Mouse (Mus musculus): ENCODE measurements around the gene Kif1c. TPM values are rescaled to one million over a fixed set of nuclear protein-coding genes. Genes with fewer than 3 reads are reported as not detected.
A peak's percentile ranks its signal among the peaks of the same experiment; 100 is the strongest.

Gene Kif1c
- total RNA-seq, 1 experiment from 2014 or later: 27.3 TPM

GRCm38 (mm10) chr11:70763936-70764808 lies 63.8 kb downstream of the Kif1c start, which contains the start of gene Zfp3:
TSS of gene Zfp3 (plus strand) at chr11:70764209.
- peak; percentile 77 for ATAC-seq (replicated peaks; ENCODE audit: insufficient number of reproducible peaks, low FRiP score, low TSS enrichment, poor library complexity, severe bottlenecking)

GRCm38 (mm10) chr11:70765776-70766445 lies 65.6 kb downstream of the Kif1c start:
- no peak for ATAC-seq (replicated peaks; ENCODE audit: insufficient number of reproducible peaks, low FRiP score, low TSS enrichment, poor library complexity, severe bottlenecking)

GRCm38 (mm10) chr11:70770804-70771203 lies 70.5 kb downstream of the Kif1c start:
- ATAC-seq (replicated peaks; ENCODE audit: insufficient number of reproducible peaks, low FRiP score, low TSS enrichment, poor library complexity, severe bottlenecking): no peak

GRCm38 (mm10) chr11:70776830-70777571 lies 76.7 kb downstream of the Kif1c start:
- ATAC-seq (replicated peaks; ENCODE audit: insufficient number of reproducible peaks, low FRiP score, low TSS enrichment, poor library complexity, severe bottlenecking): peak; percentile 93

- no peak for ATAC-seq (replicated peaks; ENCODE audit: insufficient number of reproducible peaks, low FRiP score, low TSS enrichment, poor library complexity, severe bottlenecking)
Measured at GRCm38 (mm10) chr11:70777634-70778033, 77.3 kb downstream of the Kif1c start.

- peak; percentile 58; the same call in 1 of the 2 replicates for ATAC-seq (replicated peaks; ENCODE audit: insufficient number of reproducible peaks, low FRiP score, low TSS enrichment, poor library complexity, severe bottlenecking)
Measured at GRCm38 (mm10) chr11:70778058-70778457, 77.7 kb downstream of the Kif1c start.

Other genes starting within 250 kb of the Kif1c start
- 37.7 to 56.2 TPM (median 52.1 TPM) in 3 replicates for gene Med11, start 248.6 kb upstream of the Kif1c start, total RNA-seq (2017)
- 0.21 TPM in 1 of 3 replicates, not detected in the others for gene Zmynd15, start 241.1 kb upstream of the Kif1c start, total RNA-seq (2017)
- 1.6 to 3.5 TPM (median 2.8 TPM) in 3 replicates for gene Cxcl16, start 240.6 kb upstream of the Kif1c start, total RNA-seq (2017)
- gene Tm4sf5, start 195.3 kb upstream of the Kif1c start, total RNA-seq (2017): not detected in 3 replicates
- not detected in 3 replicates for gene Vmo1, start 185.9 kb upstream of the Kif1c start, total RNA-seq (2017)
- not detected in 3 replicates for gene Gltpd2, start 181.4 kb upstream of the Kif1c start, total RNA-seq (2017)
- gene Psmb6, start 175.2 kb upstream of the Kif1c start, total RNA-seq (2017): 181 to 224 TPM (median 209 TPM) in 3 replicates
- not detected in 3 replicates for gene Gm40193, start 167.6 kb upstream of the Kif1c start, total RNA-seq (2017)
- 5.1 to 22.0 TPM (median 11.1 TPM) in 3 replicates for gene Pld2, start 160.5 kb upstream of the Kif1c start, total RNA-seq (2017)
- 50.8 to 81.3 TPM (median 55.8 TPM) in 3 replicates for gene Mink1, start 137.7 kb upstream of the Kif1c start, total RNA-seq (2017)
- not detected in 3 replicates for gene 4930544D05Rik, start 84.7 kb upstream of the Kif1c start, total RNA-seq (2017)
- 2.1 to 17.4 TPM (median 5.5 TPM) in 3 replicates for gene Chrne, start 81.3 kb upstream of the Kif1c start, total RNA-seq (2017)
- gene Gp1ba, start 61.4 kb upstream of the Kif1c start, total RNA-seq (2017): 0.57 to 3.3 TPM in 2 of 3 replicates, not detected in the other
- 89.4 to 129 TPM (median 90.9 TPM) in 3 replicates for gene Rnf167, start 53.3 kb upstream of the Kif1c start, total RNA-seq (2017)
- gene Slc25a11, start 53.1 kb upstream of the Kif1c start, total RNA-seq (2017): 41.1 to 62.6 TPM (median 43.5 TPM) in 3 replicates
- gene Pfn1, start 45.9 kb upstream of the Kif1c start, total RNA-seq (2017): 527 to 871 TPM (median 568 TPM) in 3 replicates
- gene Eno3, start 43.3 kb upstream of the Kif1c start, total RNA-seq (2017): 236 to 452 TPM (median 414 TPM) in 3 replicates
- 49.1 to 78.2 TPM (median 76.7 TPM) in 3 replicates for gene Spag7, start 31.1 kb upstream of the Kif1c start, total RNA-seq (2017)
- gene Camta2, start 12.4 kb upstream of the Kif1c start, total RNA-seq (2017): 8.9 to 20.6 TPM (median 15.7 TPM) in 3 replicates
- 0.53 TPM in 1 of 3 replicates, not detected in the others for gene Inca1, start 393 bp upstream of the Kif1c start, total RNA-seq (2017)
- gene Zfp3, start 63.7 kb downstream of the Kif1c start, total RNA-seq (2017): 2.1 to 6.5 TPM (median 2.1 TPM) in 3 replicates
- gene Scimp, start 112.0 kb downstream of the Kif1c start, total RNA-seq (2017): 13.5 to 64.4 TPM (median 25.6 TPM) in 3 replicates
- gene Rabep1, start 144.2 kb downstream of the Kif1c start, total RNA-seq (2017): 69.4 to 95.6 TPM (median 71.4 TPM) in 3 replicates

All from monocyte, adult 5-6 weeks (primary cell).